Mouse (Mus musculus): Measurements from ENCODE around the gene Lrba. TPM values are rescaled to one million over a fixed set of nuclear protein-coding genes. Genes with fewer than 3 reads are reported as not detected.

Gene Lrba
- polyA plus RNA-seq, 1 experiment, result 5.4 TPM

- no peaks in the 10 kb centered on the region for H3K4me1 ChIP-seq (ENCODE audit: control insufficient read depth, insufficient read depth, low read length)
- no peak for TF ChIP-seq CTCF (IDR thresholded peaks at IDR 0.05; ENCODE audit: control insufficient read depth, insufficient read depth, insufficient replicate concordance, low read depth, low read length)
- no peaks in the 10 kb centered on the region for H3K36me3 ChIP-seq (ENCODE audit: control insufficient read depth, insufficient read depth, low read length)
- no peaks in the 10 kb centered on the region for H3K27me3 ChIP-seq (ENCODE audit: control insufficient read depth, insufficient read depth, low read length)
- no peak overlapping the region for H3K4me3 ChIP-seq (ENCODE audit: control insufficient read depth, low read depth, low read length)
- no peak overlapping the region for H3K27ac ChIP-seq (ENCODE audit: control insufficient read depth, insufficient read depth, low read depth, low read length)
These were observed 453.2 kb downstream of the Lrba start for GRCm38 (mm10) chr3:86677573-86678155.

DNA sequence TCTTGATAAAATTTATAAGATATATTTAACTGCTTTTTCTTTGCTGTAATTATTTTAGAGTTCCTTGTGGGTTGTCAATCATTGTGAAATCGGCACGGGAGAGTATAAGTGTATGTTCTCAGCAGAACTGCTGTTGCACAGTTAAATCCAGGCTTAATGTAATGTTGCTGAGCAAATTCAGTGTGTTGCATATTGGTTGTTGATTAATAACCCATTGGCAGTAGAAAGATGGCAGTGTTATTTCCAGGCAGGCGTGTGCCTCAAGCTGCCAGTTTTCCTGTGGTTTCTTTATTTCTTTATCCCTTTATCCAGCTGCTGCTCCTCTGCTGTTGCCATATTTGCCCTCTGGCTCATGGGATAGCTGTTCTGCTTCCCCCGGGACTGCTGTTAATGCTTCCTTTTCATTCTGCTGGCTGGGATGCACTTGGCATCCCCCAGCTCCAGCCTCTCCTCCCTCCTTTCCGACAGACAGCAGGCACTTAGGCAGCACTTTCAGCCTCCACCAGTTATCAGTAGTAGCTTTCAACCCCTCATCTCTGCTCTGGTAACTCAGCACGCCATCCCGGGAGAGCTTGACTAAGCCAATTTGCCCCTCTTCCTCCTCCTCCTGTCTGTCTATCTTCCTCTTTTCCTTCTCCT, 463.2 kb downstream of the Lrba start:
- H3K36me3 ChIP-seq (ENCODE audit: control insufficient read depth, insufficient read depth, low read length), result no peaks in the 10 kb centered on the region
- no peak overlapping the region for H3K4me3 ChIP-seq (ENCODE audit: control insufficient read depth, low read depth, low read length)
- H3K27ac ChIP-seq (ENCODE audit: control insufficient read depth, insufficient read depth, low read depth, low read length), result no peak overlapping the region
- H3K27me3 ChIP-seq (ENCODE audit: control insufficient read depth, insufficient read depth, low read length), result no peaks in the 10 kb centered on the region
- H3K4me1 ChIP-seq (ENCODE audit: control insufficient read depth, insufficient read depth, low read length), result no peaks in the 10 kb centered on the region
- no peak for TF ChIP-seq POLR2A (IDR thresholded peaks at IDR 0.05; ENCODE audit: control insufficient read depth, low read depth, low read length)
- TF ChIP-seq CTCF (IDR thresholded peaks at IDR 0.05; ENCODE audit: control insufficient read depth, insufficient read depth, insufficient replicate concordance, low read depth, low read length), result no peak

DNA sequence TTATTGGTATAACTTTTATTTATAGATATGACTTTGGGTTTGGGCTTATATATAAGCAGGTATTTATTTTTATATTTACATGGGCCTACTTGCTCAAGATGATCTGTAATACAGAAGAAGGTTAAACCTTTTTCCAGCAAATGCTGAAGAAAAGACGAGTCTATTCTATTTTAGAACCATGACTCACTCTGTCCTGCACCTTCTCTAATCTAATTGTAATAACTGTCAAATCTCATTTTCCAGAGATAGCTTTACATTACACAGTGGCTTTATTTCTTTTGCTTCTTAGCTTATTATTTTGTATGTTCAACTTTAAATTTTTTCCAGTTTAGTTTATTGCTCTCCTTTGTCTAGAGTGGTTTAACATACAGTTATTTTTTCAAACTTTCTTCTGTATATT, 464.0 kb downstream of the Lrba start:
- Histone ChIP-seq H3K4me1 (ENCODE audit: control insufficient read depth, insufficient read depth, low read length) (no peaks in the 10 kb centered on the region), H3K27ac (ENCODE audit: control insufficient read depth, insufficient read depth, low read depth, low read length) (no peak overlapping the region), H3K36me3 (ENCODE audit: control insufficient read depth, insufficient read depth, low read length) (no peaks in the 10 kb centered on the region), H3K27me3 (ENCODE audit: control insufficient read depth, insufficient read depth, low read length) (no peaks in the 10 kb centered on the region), H3K4me3 (ENCODE audit: control insufficient read depth, low read depth, low read length) (no peak overlapping the region)
- TF ChIP-seq CTCF (IDR thresholded peaks at IDR 0.05; ENCODE audit: control insufficient read depth, insufficient read depth, insufficient replicate concordance, low read depth, low read length), result no peak
- TF ChIP-seq POLR2A (IDR thresholded peaks at IDR 0.05; ENCODE audit: control insufficient read depth, low read depth, low read length), result no peak

DNA sequence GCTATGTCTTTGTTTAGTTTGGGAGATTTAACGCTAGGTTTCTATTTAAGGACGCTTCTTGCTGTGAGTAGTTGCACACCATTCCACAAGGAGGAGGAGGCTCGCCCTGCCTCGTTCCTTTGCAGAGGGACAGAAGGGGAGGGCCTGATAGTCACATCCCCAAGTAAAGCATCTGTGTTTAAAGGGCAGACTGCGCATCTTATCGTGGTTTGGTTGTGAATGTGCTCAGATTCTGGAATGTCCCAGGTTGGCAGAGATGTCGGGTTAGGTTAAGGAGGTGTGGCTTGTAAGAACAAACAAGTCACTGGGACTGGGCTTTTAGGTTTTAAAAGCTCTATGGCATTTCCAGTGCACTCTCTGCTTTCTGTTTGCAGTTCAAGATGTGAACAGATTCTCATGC, 464.8 kb downstream of the Lrba start:
- H3K4me3 ChIP-seq (ENCODE audit: control insufficient read depth, low read depth, low read length), result no peak overlapping the region
- TF ChIP-seq POLR2A (IDR thresholded peaks at IDR 0.05; ENCODE audit: control insufficient read depth, low read depth, low read length) (no peak), CTCF (IDR thresholded peaks at IDR 0.05; ENCODE audit: control insufficient read depth, insufficient read depth, insufficient replicate concordance, low read depth, low read length) (no peak)
- no peak overlapping the region for H3K27ac ChIP-seq (ENCODE audit: control insufficient read depth, insufficient read depth, low read depth, low read length)
- no peaks in the 10 kb centered on the region for H3K4me1 ChIP-seq (ENCODE audit: control insufficient read depth, insufficient read depth, low read length)
- no peaks in the 10 kb centered on the region for H3K36me3 ChIP-seq (ENCODE audit: control insufficient read depth, insufficient read depth, low read length)
- no peaks in the 10 kb centered on the region for H3K27me3 ChIP-seq (ENCODE audit: control insufficient read depth, insufficient read depth, low read length)

DNA sequence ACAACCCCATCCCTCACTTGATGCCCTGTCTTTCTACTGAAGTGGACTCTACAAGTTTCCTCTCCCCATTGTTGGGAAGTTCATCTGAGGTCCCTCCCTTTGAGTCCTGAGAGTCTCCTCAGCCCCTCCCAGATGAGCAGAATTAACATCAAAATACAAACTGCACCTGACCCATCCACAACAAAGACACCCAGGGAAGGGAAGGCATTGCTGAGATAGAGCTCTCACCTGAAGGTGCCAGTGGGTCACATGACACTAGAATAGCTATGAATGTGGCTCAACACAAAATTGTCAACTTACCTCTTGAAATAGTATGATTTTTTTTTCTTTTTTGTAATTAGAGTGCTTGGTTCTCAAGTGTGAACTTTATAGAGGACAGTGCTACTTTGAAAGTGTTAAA, 468.3 kb downstream of the Lrba start:
- Histone ChIP-seq H3K4me1 (ENCODE audit: control insufficient read depth, insufficient read depth, low read length) (no peaks in the 10 kb centered on the region), H3K27me3 (ENCODE audit: control insufficient read depth, insufficient read depth, low read length) (no peaks in the 10 kb centered on the region), H3K36me3 (ENCODE audit: control insufficient read depth, insufficient read depth, low read length) (no peaks in the 10 kb centered on the region), H3K4me3 (ENCODE audit: control insufficient read depth, low read depth, low read length) (no peak overlapping the region), H3K27ac (ENCODE audit: control insufficient read depth, insufficient read depth, low read depth, low read length) (no peak overlapping the region)
- TF ChIP-seq POLR2A (IDR thresholded peaks at IDR 0.05; ENCODE audit: control insufficient read depth, low read depth, low read length) (no peak), CTCF (IDR thresholded peaks at IDR 0.05; ENCODE audit: control insufficient read depth, insufficient read depth, insufficient replicate concordance, low read depth, low read length) (no peak)

GRCm38 (mm10) chr3:86693553-86693952, 469.1 kb downstream of the Lrba start:
- H3K27ac ChIP-seq (ENCODE audit: control insufficient read depth, insufficient read depth, low read depth, low read length), result no peak overlapping the region
- H3K27me3 ChIP-seq (ENCODE audit: control insufficient read depth, insufficient read depth, low read length), result no peaks in the 10 kb centered on the region
- H3K36me3 ChIP-seq (ENCODE audit: control insufficient read depth, insufficient read depth, low read length), result no peaks in the 10 kb centered on the region
- no peaks in the 10 kb centered on the region for H3K4me1 ChIP-seq (ENCODE audit: control insufficient read depth, insufficient read depth, low read length)
- H3K4me3 ChIP-seq (ENCODE audit: control insufficient read depth, low read depth, low read length), result no peak overlapping the region
- TF ChIP-seq POLR2A (IDR thresholded peaks at IDR 0.05; ENCODE audit: control insufficient read depth, low read depth, low read length) (no peak), CTCF (IDR thresholded peaks at IDR 0.05; ENCODE audit: control insufficient read depth, insufficient read depth, insufficient replicate concordance, low read depth, low read length) (no peak)

DNA sequence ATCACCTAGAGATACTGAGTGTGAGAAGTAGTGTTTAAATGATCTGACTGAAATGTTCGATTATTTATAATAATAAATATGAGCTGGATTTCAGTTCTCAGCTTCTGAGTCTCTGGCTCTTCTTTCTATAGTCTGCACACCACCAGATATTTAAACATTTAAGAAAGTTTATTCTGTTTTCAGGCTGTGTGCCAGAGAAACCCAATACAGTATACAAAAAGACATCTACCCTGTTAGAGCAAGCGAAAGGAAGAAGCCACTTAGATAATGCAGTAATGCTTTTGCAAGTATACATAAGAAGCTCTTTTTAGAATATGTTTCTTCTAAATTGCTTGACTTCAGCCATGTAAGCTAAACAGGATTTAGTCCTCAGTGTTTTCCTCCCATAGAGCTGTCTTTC, 474.5 kb downstream of the Lrba start:
- TF ChIP-seq POLR2A (IDR thresholded peaks at IDR 0.05; ENCODE audit: control insufficient read depth, low read depth, low read length) (no peak), CTCF (IDR thresholded peaks at IDR 0.05; ENCODE audit: control insufficient read depth, insufficient read depth, insufficient replicate concordance, low read depth, low read length) (no peak)
- H3K36me3 ChIP-seq (ENCODE audit: control insufficient read depth, insufficient read depth, low read length), result no peaks in the 10 kb centered on the region
- no peaks in the 10 kb centered on the region for H3K27me3 ChIP-seq (ENCODE audit: control insufficient read depth, insufficient read depth, low read length)
- no peak overlapping the region for H3K27ac ChIP-seq (ENCODE audit: control insufficient read depth, insufficient read depth, low read depth, low read length)
- no peak overlapping the region for H3K4me3 ChIP-seq (ENCODE audit: control insufficient read depth, low read depth, low read length)
- H3K4me1 ChIP-seq (ENCODE audit: control insufficient read depth, insufficient read depth, low read length), result no peaks in the 10 kb centered on the region

Measured in testis, adult 2 months (tissue).